Mouse (Mus musculus) WW6 (cell line): ENCODE data around the gene Psmd13.

Experiments
- DNase-seq: peaks from one replicate; pipeline ENCODE4 v3.0.0-alpha.2; 2013; ENCODE audit warnings: low read depth, low spot score

Gene Psmd13

DNA sequence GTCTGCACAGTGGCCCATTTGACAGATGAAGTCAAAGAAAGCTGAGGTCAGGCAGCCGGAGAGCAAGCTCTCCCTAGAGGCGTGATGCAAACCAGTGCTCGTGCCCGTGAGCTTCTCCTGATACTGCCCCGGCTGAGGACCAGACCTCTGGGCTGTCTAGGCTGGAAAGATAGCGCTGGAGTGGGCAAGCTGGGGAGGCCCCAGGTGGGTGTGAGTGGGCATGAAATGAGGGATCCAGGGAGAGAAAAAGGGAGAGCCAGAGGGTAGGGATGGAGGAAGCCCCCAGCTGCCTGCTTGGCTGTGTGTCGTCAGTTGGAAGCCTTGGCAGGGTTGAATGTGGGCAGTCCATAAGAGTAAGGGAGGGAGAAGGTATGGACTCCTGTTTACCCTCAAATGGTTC is 62.5 kb downstream of the Psmd13 start:
- DNase-seq: no peak

DNA sequence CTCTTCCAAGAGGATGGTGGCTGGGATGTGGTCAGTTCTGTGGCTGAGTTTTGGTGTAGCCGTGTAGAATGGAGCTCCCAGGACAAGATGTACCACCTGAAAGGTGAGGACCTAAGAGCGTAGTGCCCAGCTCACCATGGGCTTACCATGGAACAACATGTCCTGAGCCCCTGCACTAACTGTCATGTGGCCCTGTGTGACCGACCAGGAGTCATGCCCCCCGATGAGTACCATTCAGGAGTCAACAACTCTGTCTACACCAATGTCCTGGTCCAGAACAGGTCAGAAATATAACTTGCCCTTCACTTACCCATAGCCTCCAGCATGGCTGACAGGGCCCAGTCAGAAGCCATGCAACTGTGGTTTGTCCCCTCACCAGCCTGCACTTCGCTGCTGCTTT is 63.5 kb downstream of the Psmd13 start:
- no peak for DNase-seq

- no peak for DNase-seq
Observed at GRCm38 (mm10) chr7:140946311-140946710, 64.5 kb downstream of the Psmd13 start.

DNA sequence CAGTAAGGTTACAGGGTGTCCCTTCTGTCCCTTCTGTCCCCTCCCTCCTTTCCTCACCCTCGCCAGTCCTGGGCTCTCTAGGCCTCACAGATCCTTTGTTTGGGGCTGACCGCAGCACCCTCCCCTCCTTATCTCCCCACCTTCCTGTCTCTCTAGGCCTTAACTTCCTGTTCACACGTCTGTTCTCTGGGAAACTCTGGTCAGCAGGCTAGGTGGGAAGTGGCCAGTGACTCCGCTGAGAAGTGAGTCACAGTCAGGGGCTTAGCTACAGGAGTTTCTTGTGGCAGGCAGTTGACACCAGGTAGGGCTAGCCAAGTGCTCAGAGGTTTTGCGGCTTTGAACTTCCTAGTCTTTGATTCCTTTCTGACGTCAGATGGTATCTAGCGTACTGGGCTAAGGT is 65.2 kb downstream of the Psmd13 start:
- no peak for DNase-seq

DNA sequence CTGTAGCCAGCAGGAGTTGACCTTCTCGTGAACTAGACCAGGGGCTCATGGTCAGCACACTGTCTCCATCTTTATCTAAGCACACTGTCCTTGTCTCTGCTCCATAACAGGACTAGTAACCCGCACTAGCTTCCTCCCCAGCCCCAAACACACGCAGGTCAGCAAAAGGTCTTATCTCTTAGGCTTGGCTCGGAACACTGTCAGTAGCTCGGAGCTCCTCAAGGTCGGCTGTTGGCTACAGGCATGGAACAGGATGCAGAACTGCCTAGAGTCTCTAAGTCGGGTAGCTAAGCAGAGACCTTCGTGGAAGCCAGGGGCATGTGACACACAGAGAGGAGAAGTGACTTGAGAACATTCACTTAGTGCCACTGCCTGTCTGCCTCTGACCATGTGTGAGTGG is 66.4 kb downstream of the Psmd13 start:
- no peak for DNase-seq
